Mouse (Mus musculus): ENCODE data around the gene Npb. TPM values are rescaled to one million over a fixed set of nuclear protein-coding genes. Genes with fewer than 3 reads are reported as not detected.
A peak's percentile ranks its signal among the peaks of the same experiment; 100 is the strongest.

Npb gene
- polyA plus RNA-seq, 1 experiment from 2014 or later: 0.59 TPM

GRCm38 (mm10) chr11:120629911-120630310, 21.6 kb downstream of the Npb start:
- CTCF ChIA-PET: interaction anchor here (0.9 to 2.6 kb wide), 3 partner anchors 11 to 146 kb away, joined by 3 to 6 read pairs (median 4); no protein-coding TSS in a partner anchor
- POLR2A ChIA-PET: interaction anchor here (0.6 to 1.6 kb wide), 3 partner anchors 44 to 81 kb away, joined by 3 to 6 read pairs (median 5); no protein-coding TSS in a partner anchor
- ATAC-seq: no peak
- TF ChIP-seq CTCF (IDR thresholded peaks at IDR 0.05): no peak
- H3K27me3 ChIP-seq: no peaks in the 10 kb centered on the region
- in situ Hi-C loops (cut with MboI; ENCODE audit: low pct_unique_long_range_greater_than_20kb): loop anchor here (5.0 kb wide), 1 partner anchor 82 kb away; the partner anchor contains the start of genes Cenpx and Lrrc45
- no peak for DNase-seq (ENCODE audit: low read depth, low spot score)

- in situ Hi-C loops (cut with MboI; ENCODE audit: low pct_unique_long_range_greater_than_20kb): no loop called here
- DNase-seq (ENCODE audit: low read depth, low spot score): no peak
- ChIA-PET CTCF (interaction anchor here (0.9 to 2.6 kb wide), 5 partner anchors 10 to 146 kb away, joined by 3 to 6 read pairs (median 4); no protein-coding TSS in a partner anchor), POLR2A (interaction anchor here (0.9 to 1.6 kb wide), 3 partner anchors 32 to 81 kb away, joined by 3 to 5 read pairs (median 3); no protein-coding TSS in a partner anchor)
- H3K27me3 ChIP-seq: no peaks in the 10 kb centered on the region
- ATAC-seq: no peak
- no peak for TF ChIP-seq CTCF (IDR thresholded peaks at IDR 0.05)
Measured at GRCm38 (mm10) chr11:120630401-120630871, 22.2 kb downstream of the Npb start.

DNA sequence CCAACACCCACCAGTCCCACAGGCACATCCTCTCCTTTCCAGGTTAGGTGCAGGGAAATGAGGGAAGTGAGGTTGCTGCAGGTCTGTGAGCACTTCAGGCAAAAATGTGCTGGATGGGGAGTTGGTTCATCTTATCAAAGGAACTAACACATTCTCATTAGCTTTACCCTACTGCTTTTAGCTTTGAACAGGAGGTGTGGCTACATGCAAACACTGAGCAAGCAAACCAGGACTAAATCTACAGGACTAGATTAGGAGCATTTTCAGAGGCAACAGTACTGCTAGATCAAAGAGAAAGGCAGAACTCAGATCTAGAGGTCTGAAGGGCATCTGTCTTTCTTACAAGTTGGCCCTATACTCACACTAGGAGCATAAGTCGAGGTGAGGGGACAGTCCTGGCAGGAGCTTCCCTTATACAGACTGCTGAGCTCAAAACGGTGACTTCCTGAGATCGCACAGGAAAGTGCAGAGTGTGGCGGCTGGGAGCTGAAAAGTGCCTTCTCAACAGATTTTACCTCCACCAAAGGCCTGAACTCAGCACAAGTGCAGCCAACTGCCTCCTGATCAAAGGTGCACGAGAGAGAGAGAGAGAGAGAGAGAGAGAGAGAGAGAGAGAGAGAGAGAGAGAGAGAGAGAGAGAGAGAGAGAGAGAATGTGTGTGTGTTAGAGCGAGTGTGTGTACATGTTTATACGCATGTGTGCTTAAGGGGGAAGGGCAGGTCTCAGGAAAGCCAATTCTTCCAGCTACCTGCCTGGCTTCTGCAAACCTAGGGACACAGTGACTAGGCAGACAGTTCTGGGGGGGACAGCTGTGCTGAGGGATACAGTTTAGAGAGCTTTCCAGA, 22.8 kb downstream of the Npb start:
- in situ Hi-C loops (cut with MboI; ENCODE audit: low pct_unique_long_range_greater_than_20kb): no loop called here
- TF ChIP-seq CTCF (IDR thresholded peaks at IDR 0.05): no peak
- no peaks in the 10 kb centered on the region for H3K27me3 ChIP-seq
- ATAC-seq: no peak
- CTCF ChIA-PET: interaction anchor here (0.9 to 2.6 kb wide), 5 partner anchors 9 to 145 kb away, joined by 3 to 6 read pairs (median 4); no protein-coding TSS in a partner anchor
- POLR2A ChIA-PET: interaction anchor here (0.6 to 1.6 kb wide), 6 partner anchors 11 to 395 kb away, joined by 3 to 5 read pairs (median 3); no protein-coding TSS in a partner anchor
- DNase-seq (ENCODE audit: low read depth, low spot score): no peak

DNA sequence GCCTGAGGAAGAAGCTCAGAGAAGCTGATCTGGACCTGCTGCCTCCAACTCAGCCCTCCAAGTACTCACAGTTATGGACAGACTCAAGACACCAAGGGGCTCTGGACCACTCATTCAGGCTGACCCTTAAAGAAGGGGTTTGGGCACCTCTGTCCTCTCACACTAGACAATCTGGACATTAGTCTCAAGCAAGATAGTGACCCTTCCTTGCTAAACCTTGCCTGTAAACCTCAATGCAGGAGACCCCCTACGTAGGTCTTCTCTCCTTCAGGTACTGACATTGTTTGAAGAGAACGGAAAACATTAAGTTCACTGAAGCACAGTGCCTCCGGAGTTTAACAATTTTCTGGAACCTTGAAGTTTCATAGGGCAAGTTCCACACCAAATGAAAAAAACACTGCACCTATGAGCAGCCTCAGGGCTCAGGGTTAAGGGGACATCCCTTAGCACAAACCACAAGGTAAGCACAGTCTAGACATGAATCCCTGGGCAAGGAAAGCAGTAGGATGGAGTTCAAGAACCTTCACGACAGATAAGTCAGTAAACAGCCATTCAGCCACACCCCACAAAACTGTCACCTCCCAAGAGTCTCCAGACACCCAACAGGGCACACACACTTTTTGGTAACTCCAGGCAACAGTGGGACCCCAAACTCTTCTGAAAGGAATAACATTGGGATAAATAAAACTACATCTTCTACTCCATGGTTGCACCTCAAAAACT, 23.6 kb downstream of the Npb start:
- CTCF ChIA-PET: interaction anchor here (1.4 to 2.6 kb wide), 2 partner anchors 65 to 144 kb away, joined by 3 to 6 read pairs; no protein-coding TSS in a partner anchor
- in situ Hi-C loops (cut with MboI; ENCODE audit: low pct_unique_long_range_greater_than_20kb): no loop called here
- ATAC-seq: no peak
- no peaks in the 10 kb centered on the region for H3K27me3 ChIP-seq
- no peak for DNase-seq (ENCODE audit: low read depth, low spot score)
- POLR2A ChIA-PET: interaction anchor here (0.6 to 1.6 kb wide), 7 partner anchors 10 to 164 kb away, joined by 3 to 8 read pairs (median 3); partner anchors contain the start of genes Arl16 and Pycr1
- TF ChIP-seq CTCF (IDR thresholded peaks at IDR 0.05): no peak

- DNase-seq (ENCODE audit: low read depth, low spot score) (no peak), ATAC-seq (peak; percentile 24)
- no peak for TF ChIP-seq CTCF (IDR thresholded peaks at IDR 0.05)
- in situ Hi-C loops (cut with MboI; ENCODE audit: low pct_unique_long_range_greater_than_20kb): no loop called here
- ChIA-PET CTCF (interaction anchor here (1.2 kb wide), 1 partner anchor 9 kb away, joined by 3 read pairs; no protein-coding TSS in a partner anchor), POLR2A (interaction anchor here (0.7 to 1.6 kb wide), 4 partner anchors 8 to 165 kb away, joined by 3 to 8 read pairs (median 3); partner anchors contain the start of genes Arl16 and Pycr1)
- no peaks in the 10 kb centered on the region for H3K27me3 ChIP-seq
Measured at GRCm38 (mm10) chr11:120632559-120633519, 24.6 kb downstream of the Npb start.

GRCm38 (mm10) chr11:120633520-120634343, 25.5 kb downstream of the Npb start, which contains the start of gene Mafg:
Mafg (minus strand) TSS chr11:120633600.
- ChIA-PET CTCF (interaction anchor here (0.7 to 1.2 kb wide), 2 partner anchors 10 to 143 kb away, joined by 3 read pairs; no protein-coding TSS in a partner anchor), POLR2A (interaction anchor here (0.9 to 1.6 kb wide), 3 partner anchors 9 to 18 kb away, joined by 3 to 8 read pairs (median 3); partner anchors contain the start of gene Pycr1)
- DNase-seq (ENCODE audit: low read depth, low spot score): no peak
- TF ChIP-seq CTCF (IDR thresholded peaks at IDR 0.05): no peak
- in situ Hi-C loops (cut with MboI; ENCODE audit: low pct_unique_long_range_greater_than_20kb): no loop called here
- peak; percentile 42 for ATAC-seq
- no peaks in the 10 kb centered on the region for H3K27me3 ChIP-seq

DNA sequence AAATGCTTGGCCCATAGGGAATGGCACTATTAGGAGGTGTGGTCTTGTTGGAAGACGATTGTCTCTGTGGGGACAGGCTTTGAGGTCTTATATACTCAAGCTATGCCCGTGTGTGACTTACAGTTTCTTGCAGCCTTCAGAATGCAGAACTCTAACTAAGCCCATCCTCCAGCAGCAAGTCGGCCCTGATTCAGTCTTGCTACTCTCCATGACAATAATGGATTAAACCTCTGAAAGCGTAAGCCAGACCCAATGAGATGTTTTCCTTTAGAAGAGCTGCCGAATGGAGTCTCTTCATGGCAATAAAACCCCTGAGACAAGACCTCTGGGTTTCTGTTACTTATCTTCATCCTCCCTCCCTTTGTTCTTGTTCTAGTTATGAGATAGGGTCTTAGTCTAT, 26.5 kb downstream of the Npb start:
- DNase-seq (ENCODE audit: low read depth, low spot score) (no peak), ATAC-seq (no peak)
- no peaks in the 10 kb centered on the region for H3K27me3 ChIP-seq
- ChIA-PET POLR2A (no interaction called here), CTCF (no interaction called here)
- in situ Hi-C loops (cut with MboI; ENCODE audit: low pct_unique_long_range_greater_than_20kb): no loop called here
- TF ChIP-seq CTCF (IDR thresholded peaks at IDR 0.05): no peak

DNA sequence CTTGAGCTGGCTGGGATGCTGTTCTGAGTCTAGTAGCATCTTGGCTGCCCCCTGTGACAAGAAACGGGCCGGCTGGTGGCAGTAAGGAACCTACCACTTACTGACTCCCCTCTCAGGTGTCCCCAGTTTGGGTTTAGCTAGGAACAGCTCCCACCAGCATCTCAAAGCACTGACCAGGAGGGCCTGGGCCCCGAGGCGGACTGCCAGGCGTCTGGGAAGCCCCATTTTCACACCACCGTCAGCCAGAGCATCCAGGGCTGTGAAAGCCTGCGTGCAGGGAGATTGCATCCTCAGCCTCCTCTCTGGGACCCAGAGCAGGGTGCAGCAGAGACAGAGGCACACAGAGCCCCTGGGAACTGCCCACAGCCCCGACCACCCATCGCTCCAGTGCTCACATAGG, 33.0 kb downstream of the Npb start:
- CTCF ChIA-PET: interaction anchor here (1.0 kb wide), 1 partner anchor 17 kb away, joined by 5 read pairs; no protein-coding TSS in a partner anchor
- TF ChIP-seq CTCF (IDR thresholded peaks at IDR 0.05): no peak
- H3K27me3 ChIP-seq: no peaks in the 10 kb centered on the region
- POLR2A ChIA-PET: no interaction called here
- in situ Hi-C loops (cut with MboI; ENCODE audit: low pct_unique_long_range_greater_than_20kb): no loop called here
- ATAC-seq (no peak), DNase-seq (ENCODE audit: low read depth, low spot score) (no peak)

All from Patski (cell line).